Mouse (Mus musculus): ENCODE results near the gene Il4. TPM values are rescaled to one million over a fixed set of nuclear protein-coding genes. Genes with fewer than 3 reads are reported as not detected.

The Il4 gene
- polyA plus RNA-seq, 1 experiment from 2014 or later: 3.1 TPM

- 73% methylated on average over 4 of the region's 4 CpGs for WGBS
- no peaks in the 10 kb centered on the region for H3K9me3 ChIP-seq (ENCODE audit: control insufficient read depth, low read length)
Measured at GRCm38 (mm10) chr11:53617562-53618109, 833 bp downstream of the Il4 start.

GRCm38 (mm10) chr11:53616748-53617558, 1.5 kb downstream of the Il4 start:
- WGBS: 89% methylated on average over 8 of the region's 8 CpGs
- Histone ChIP-seq H3K4me2 (no peak overlapping the region), H3K27me3 (ENCODE audit: control insufficient read depth, insufficient read depth, low read length) (no peaks in the 10 kb centered on the region), H3K4me1 (ENCODE audit: control insufficient read depth, insufficient read depth, low read length) (no peaks in the 10 kb centered on the region), H3K9me3 (ENCODE audit: control insufficient read depth, low read length) (no peaks in the 10 kb centered on the region), H3K36me3 (ENCODE audit: control insufficient read depth, insufficient read depth, low read length) (no peaks in the 10 kb centered on the region), H3K9ac (ENCODE audit: low read length) (no peak overlapping the region), H3K4me3 (ENCODE audit: low read depth, low read length) (no peak overlapping the region), H3K27ac (ENCODE audit: low read depth, low read length) (no peak overlapping the region)
- DNase-seq (ENCODE audit: low spot score, missing footprints): no peak
- no peak for ATAC-seq (ENCODE audit: low FRiP score)

More at GRCm38 (mm10) chr11:53617562-53618109, 833 bp downstream of the Il4 start:
- H3K9ac ChIP-seq (ENCODE audit: low read length): no peak overlapping the region
- ATAC-seq (ENCODE audit: low FRiP score) (no peak), DNase-seq (ENCODE audit: low spot score, missing footprints) (no peak)
- H3K27ac ChIP-seq (ENCODE audit: low read depth, low read length): no peak overlapping the region
- H3K27me3 ChIP-seq (ENCODE audit: control insufficient read depth, insufficient read depth, low read length): no peaks in the 10 kb centered on the region
- no peak overlapping the region for H3K4me3 ChIP-seq (ENCODE audit: low read depth, low read length)
- no peaks in the 10 kb centered on the region for H3K36me3 ChIP-seq (ENCODE audit: control insufficient read depth, insufficient read depth, low read length)
- no peak overlapping the region for H3K4me2 ChIP-seq
- no peaks in the 10 kb centered on the region for H3K4me1 ChIP-seq (ENCODE audit: control insufficient read depth, insufficient read depth, low read length)

DNA sequence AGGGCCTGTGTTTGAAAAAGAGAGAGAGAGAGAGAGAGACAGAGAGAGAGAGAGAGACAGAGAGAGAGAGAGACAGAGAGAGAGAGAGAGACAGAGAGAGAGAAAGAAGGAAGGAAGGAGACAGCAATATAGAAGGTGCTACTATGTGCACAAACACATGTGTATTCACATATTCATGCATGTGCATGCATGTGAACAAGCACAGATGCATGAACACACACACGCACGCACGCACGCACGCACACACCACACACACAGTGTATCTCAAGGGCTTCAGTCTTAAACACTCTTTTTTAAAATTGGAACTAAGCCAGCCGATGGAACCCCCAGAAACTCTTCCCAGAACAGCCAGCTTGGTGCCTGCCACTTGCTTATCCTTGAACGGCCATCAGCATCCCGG, 2.9 kb downstream of the Il4 start:
- 96% methylated on average over 8 of the region's 8 CpGs for WGBS
- Histone ChIP-seq H3K36me3 (ENCODE audit: control insufficient read depth, insufficient read depth, low read length) (no peaks in the 10 kb centered on the region), H3K4me1 (ENCODE audit: control insufficient read depth, insufficient read depth, low read length) (no peaks in the 10 kb centered on the region), H3K4me3 (ENCODE audit: low read depth, low read length) (no peak overlapping the region), H3K4me2 (no peak overlapping the region), H3K27me3 (ENCODE audit: control insufficient read depth, insufficient read depth, low read length) (no peaks in the 10 kb centered on the region), H3K9me3 (ENCODE audit: control insufficient read depth, low read length) (no peaks in the 10 kb centered on the region), H3K27ac (ENCODE audit: low read depth, low read length) (no peak overlapping the region), H3K9ac (ENCODE audit: low read length) (no peak overlapping the region)
- ATAC-seq (ENCODE audit: low FRiP score): no peak
- no peak for DNase-seq (ENCODE audit: low spot score, missing footprints)

DNA sequence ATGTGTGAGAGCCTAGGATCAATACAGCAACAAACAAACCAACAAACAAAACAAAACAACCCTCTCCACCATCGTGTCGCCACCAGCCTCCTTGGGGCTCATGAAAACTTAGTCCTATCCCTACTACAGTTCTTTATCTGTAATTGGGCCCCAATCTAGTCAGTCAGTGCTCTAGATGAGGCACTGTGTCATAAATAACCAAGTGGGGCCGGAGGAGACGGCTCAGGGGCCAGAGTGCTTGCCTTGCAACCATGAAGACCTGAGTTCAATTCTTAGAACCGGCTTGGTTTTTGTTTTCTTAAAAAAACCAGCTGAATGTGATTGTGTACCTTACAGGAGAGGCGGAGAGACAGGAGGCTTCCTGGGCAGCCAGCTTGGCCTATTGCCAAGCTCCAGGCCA, 3.3 kb downstream of the Il4 start:
- Histone ChIP-seq H3K36me3 (ENCODE audit: control insufficient read depth, insufficient read depth, low read length) (no peaks in the 10 kb centered on the region), H3K27ac (ENCODE audit: low read depth, low read length) (no peak overlapping the region), H3K27me3 (ENCODE audit: control insufficient read depth, insufficient read depth, low read length) (no peaks in the 10 kb centered on the region), H3K9me3 (ENCODE audit: control insufficient read depth, low read length) (no peaks in the 10 kb centered on the region), H3K9ac (ENCODE audit: low read length) (no peak overlapping the region), H3K4me1 (ENCODE audit: control insufficient read depth, insufficient read depth, low read length) (no peaks in the 10 kb centered on the region), H3K4me2 (no peak overlapping the region), H3K4me3 (ENCODE audit: low read depth, low read length) (no peak overlapping the region)
- ATAC-seq (ENCODE audit: low FRiP score): no peak
- DNase-seq (ENCODE audit: low spot score, missing footprints): no peak
- WGBS: 89% methylated on average over 6 of the region's 6 CpGs

DNA sequence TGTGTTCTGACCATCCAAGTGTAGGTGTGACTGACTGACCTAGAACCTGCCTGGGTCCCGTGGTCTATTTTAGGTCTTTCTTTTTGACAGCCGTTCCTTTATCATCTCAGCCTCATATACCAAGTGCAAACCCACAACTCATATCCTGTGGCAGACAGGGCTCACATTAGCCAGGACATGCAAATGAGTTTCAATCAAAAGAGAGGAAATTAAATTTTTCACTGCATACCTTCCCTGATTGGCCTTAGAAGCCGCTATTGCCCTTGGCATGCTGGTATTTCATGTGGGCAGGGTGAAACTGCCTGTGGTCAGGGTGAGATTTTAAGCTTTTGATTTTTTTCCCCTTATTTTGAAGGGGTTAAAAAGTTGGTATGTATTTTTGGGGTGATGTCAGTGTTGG, 8.8 kb downstream of the Il4 start:
- DNase-seq (ENCODE audit: low spot score, missing footprints) (no peak), ATAC-seq (ENCODE audit: low FRiP score) (no peak)
- H3K4me3 ChIP-seq (ENCODE audit: low read depth, low read length): no peak overlapping the region
- H3K27ac ChIP-seq (ENCODE audit: low read depth, low read length): no peak overlapping the region
- WGBS: 88% methylated on average over 3 of the region's 3 CpGs
- no peaks in the 10 kb centered on the region for H3K9me3 ChIP-seq (ENCODE audit: control insufficient read depth, low read length)
- no peak overlapping the region for H3K4me2 ChIP-seq
- H3K4me1 ChIP-seq (ENCODE audit: control insufficient read depth, insufficient read depth, low read length): peaks cover 8% of the 10 kb centered on the region
- no peaks in the 10 kb centered on the region for H3K36me3 ChIP-seq (ENCODE audit: control insufficient read depth, insufficient read depth, low read length)
- no peaks in the 10 kb centered on the region for H3K27me3 ChIP-seq (ENCODE audit: control insufficient read depth, insufficient read depth, low read length)
- H3K9ac ChIP-seq (ENCODE audit: low read length): no peak overlapping the region

DNA sequence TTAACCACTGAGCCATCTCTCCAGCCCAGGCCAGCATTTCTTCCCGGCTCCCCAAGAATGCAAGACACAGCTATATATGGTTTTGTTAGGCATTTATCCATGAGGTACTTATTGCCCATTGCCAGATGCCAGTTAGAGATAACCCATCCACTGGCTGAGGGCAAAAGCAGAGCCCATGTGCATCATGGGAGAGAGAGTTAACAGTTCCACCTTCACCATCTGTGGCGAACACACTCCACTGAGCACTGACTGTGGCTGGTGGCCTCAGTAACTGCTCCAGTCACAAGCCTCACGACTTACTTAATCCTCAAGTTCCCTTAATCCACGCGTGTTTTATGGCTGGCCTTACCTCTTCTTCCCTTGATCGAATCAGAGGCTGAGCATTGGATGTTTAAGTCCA, 9.2 kb downstream of the Il4 start:
- H3K36me3 ChIP-seq (ENCODE audit: control insufficient read depth, insufficient read depth, low read length): no peaks in the 10 kb centered on the region
- no peaks in the 10 kb centered on the region for H3K9me3 ChIP-seq (ENCODE audit: control insufficient read depth, low read length)
- no peaks in the 10 kb centered on the region for H3K27me3 ChIP-seq (ENCODE audit: control insufficient read depth, insufficient read depth, low read length)
- DNase-seq (ENCODE audit: low spot score, missing footprints) (no peak), ATAC-seq (ENCODE audit: low FRiP score) (no peak)
- no peak overlapping the region for H3K27ac ChIP-seq (ENCODE audit: low read depth, low read length)
- no peak overlapping the region for H3K9ac ChIP-seq (ENCODE audit: low read length)
- H3K4me2 ChIP-seq: no peak overlapping the region
- H3K4me1 ChIP-seq (ENCODE audit: control insufficient read depth, insufficient read depth, low read length): peaks cover 8% of the 10 kb centered on the region
- WGBS: 70% methylated on average over 6 of the region's 6 CpGs
- H3K4me3 ChIP-seq (ENCODE audit: low read depth, low read length): no peak overlapping the region

DNA sequence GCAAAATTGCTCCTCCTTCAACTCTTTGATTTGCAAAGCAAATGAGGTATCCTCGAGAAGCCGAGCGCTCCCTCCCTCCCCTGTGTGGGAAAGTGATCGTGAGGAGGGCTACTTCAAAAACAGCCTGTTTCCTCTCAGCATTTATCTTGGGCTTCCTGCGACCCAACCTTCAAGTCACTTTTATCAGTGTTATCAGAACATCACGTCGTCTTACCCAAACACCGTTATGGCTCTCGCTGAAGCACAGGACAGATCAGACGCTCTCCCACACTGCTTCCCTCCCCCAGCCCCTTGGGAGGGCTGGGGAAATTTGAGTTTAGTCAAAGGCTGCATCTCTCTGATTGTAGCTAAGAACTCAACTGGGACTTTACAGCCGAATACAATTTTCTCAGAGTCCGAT, 12.9 kb downstream of the Il4 start:
- Histone ChIP-seq H3K36me3 (ENCODE audit: control insufficient read depth, insufficient read depth, low read length) (0 out of 2 replicates have a peak, but pooled peaks cover 4% of the 10 kb centered on the region), H3K27me3 (ENCODE audit: control insufficient read depth, insufficient read depth, low read length) (no peaks in the 10 kb centered on the region), H3K4me1 (ENCODE audit: control insufficient read depth, insufficient read depth, low read length) (peaks cover 8% of the 10 kb centered on the region), H3K27ac (ENCODE audit: low read depth, low read length) (no peak overlapping the region), H3K9ac (ENCODE audit: low read length) (no peak overlapping the region), H3K4me3 (ENCODE audit: low read depth, low read length) (no peak overlapping the region), H3K4me2 (peak overlapping the region; percentile 29; the same call in 1 of the 2 replicates), H3K9me3 (ENCODE audit: control insufficient read depth, low read length) (no peaks in the 10 kb centered on the region)
- peak; percentile 85 for DNase-seq (ENCODE audit: low spot score, missing footprints)
- 7% methylated on average over 12 of the region's 12 CpGs for WGBS
- ATAC-seq (ENCODE audit: low FRiP score): no peak

GRCm38 (mm10) chr11:53604983-53605382, 13.5 kb downstream of the Il4 start:
- WGBS: 93% methylated on average over 3 of the region's 3 CpGs
- no peak overlapping the region for H3K4me3 ChIP-seq (ENCODE audit: low read depth, low read length)
- peaks cover 8% of the 10 kb centered on the region for H3K4me1 ChIP-seq (ENCODE audit: control insufficient read depth, insufficient read depth, low read length)
- no peaks in the 10 kb centered on the region for H3K9me3 ChIP-seq (ENCODE audit: control insufficient read depth, low read length)
- no peak overlapping the region for H3K27ac ChIP-seq (ENCODE audit: low read depth, low read length)
- H3K36me3 ChIP-seq (ENCODE audit: control insufficient read depth, insufficient read depth, low read length): 0 out of 2 replicates have a peak, but pooled peaks cover 5% of the 10 kb centered on the region
- H3K27me3 ChIP-seq (ENCODE audit: control insufficient read depth, insufficient read depth, low read length): no peaks in the 10 kb centered on the region
- no peak overlapping the region for H3K4me2 ChIP-seq
- no peak for DNase-seq (ENCODE audit: low spot score, missing footprints)
- no peak overlapping the region for H3K9ac ChIP-seq (ENCODE audit: low read length)
- ATAC-seq (ENCODE audit: low FRiP score): no peak

DNA sequence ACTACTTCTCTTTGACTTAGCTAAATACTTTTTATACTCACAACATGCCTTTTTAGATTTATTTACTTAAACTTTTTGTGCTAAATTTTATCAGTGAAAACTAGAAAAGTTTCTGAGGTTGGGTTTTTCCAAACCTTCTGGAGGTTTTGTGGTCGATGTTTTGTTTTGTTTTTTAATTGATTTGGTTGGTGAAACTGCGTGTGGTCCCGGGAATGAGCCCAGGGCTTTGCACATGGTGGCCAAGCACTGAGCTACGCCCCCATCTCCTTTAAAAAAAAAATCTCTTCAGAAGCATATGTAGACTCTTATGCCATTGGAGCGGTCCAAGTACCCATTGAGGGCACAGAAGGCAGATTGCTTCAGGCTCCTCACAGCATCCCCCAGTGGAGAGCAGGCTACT, 27.4 kb downstream of the Il4 start:
- ATAC-seq (ENCODE audit: low FRiP score): no peak
- WGBS: 90% methylated on average over 5 of the region's 5 CpGs
- H3K36me3 ChIP-seq (ENCODE audit: control insufficient read depth, insufficient read depth, low read length): peaks cover 14% of the 10 kb centered on the region

More for the DNA sequence above, 27.4 kb downstream of the Il4 start:
- no peaks in the 10 kb centered on the region for H3K4me1 ChIP-seq (ENCODE audit: control insufficient read depth, insufficient read depth, low read length)
- H3K9me3 ChIP-seq (ENCODE audit: control insufficient read depth, low read length): no peaks in the 10 kb centered on the region
- no peak for DNase-seq (ENCODE audit: low spot score, missing footprints)
- H3K4me3 ChIP-seq (ENCODE audit: low read depth, low read length): no peak overlapping the region
- no peaks in the 10 kb centered on the region for H3K27me3 ChIP-seq (ENCODE audit: control insufficient read depth, insufficient read depth, low read length)
- no peak overlapping the region for H3K4me2 ChIP-seq
- H3K27ac ChIP-seq (ENCODE audit: low read depth, low read length): no peak overlapping the region
- no peak overlapping the region for H3K9ac ChIP-seq (ENCODE audit: low read length)

Data from midbrain, embryonic 11.5 days (tissue).